Mouse (Mus musculus): ENCODE results near the gene Gm32742.
A peak's percentile ranks its signal among the peaks of the same experiment; 100 is the strongest.

Gm32742 gene

DNA sequence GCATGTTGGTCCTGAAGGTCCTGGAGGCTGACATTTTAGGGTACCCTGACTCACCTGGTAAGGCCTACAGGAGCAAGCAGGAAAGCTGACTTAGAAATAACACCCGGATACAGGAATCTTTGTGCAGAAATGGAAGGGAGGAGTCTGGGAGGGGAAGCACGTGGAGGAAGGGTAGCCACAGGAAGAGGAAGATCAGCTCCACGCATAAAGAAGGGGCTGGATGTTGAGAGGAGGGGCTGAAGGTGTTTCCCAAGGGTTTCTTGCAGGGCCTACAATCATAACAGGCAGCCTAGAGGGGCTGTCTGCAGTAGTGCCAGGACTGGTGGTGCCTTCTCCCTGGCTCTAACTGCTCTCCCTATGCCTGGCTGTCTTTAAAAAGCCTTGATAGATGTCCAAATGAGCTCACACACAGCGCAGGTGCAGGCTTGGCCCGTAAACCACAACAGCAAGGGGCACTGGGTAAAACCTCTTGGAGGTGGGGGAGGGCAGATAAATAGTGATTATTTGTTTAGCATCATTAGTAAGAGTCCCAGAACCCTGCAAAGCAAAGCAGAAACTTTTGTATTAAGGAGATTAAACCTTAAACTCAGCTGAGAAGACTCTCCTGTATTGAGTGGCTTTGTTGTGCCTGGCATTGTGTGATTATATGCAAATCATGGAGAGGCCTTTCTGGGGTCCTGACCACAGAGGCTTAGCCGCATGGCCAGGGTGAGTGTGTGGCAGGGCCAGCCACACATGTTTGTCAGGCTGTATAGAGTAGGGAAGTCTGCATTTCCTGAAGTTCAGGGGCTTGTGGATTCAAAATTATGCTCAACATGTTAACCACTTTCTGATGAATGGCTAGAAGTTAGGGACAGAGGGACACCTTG lies at the start of gene Gm32742:
TSS of gene Gm32742 (minus strand) at position 206 of the 869 bp plus-strand sequence.
- no peak for DNase-seq (ENCODE audit: low read depth)

DNA sequence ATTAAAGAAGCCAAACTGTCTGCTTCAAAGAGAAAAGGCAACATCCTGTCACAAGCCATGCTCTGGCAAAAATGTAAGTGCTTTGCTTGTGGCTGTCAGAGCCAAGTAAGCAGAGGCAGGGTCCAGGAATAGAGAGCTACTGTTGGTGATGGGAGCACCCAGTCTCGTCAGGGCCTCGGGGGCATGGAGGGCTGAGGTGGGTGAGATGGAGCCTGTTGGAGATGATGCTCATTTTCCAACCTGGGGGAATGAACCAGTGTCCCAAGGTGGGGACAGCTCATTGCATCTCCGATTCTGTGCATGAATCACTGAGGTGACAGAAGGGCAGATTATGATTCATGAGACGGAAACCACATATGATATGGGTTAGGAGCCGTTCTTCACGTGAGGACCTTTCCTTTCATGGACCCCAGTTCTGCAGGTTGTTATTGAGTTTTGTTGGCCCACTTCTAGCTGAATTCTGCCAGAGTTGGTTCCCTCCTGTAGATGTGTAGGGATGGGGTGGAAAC lies 48.5 kb upstream of the Gm32742 start:
- peak; percentile 7 for DNase-seq (ENCODE audit: low read depth)

GRCm38 (mm10) chr9:51213023-51213728 lies 47.9 kb upstream of the Gm32742 start, which contains the start of gene Pou2af1:
TSS of gene Pou2af1 (plus strand) at chr9:51213708.
- peak; percentile 7 for DNase-seq (ENCODE audit: low read depth)

DNA sequence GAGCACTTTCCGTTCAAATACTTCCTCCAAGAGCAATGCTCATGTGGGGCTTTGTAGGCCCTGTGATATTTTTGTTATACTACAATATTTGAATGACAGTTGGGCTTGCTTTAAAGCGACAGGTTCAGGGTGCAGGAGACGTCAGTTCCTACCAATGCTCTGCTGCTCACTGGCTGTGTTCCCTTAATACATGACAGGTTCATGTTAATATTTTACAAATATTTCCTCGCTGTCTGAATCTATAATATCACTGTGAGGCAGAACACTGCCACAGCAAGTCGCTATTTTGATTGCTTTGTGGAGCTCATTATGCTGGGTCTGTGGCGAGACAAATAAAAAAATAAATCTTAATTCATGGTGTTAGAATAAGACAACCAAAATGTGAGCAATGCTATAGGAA lies 45.9 kb upstream of the Gm32742 start:
- no peak for DNase-seq (ENCODE audit: low read depth)

DNA sequence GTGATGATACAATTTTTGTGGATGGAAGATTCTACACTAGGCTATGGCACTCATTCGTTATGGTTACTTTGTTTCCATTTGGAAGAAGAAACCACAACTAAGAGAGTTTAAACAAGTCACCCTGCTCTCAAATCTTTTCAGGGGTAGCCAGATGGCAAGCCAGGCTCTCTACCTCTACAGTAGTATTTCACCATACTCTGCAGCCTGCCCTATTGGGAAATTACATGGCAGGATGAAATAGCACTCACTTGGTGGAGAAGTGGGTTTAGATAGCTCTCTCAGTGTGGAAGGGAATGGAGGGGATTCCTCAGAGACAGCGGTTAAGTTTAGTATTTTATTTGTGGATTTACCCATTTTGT lies 43.6 kb upstream of the Gm32742 start:
- no peak for DNase-seq (ENCODE audit: low read depth)

DNA sequence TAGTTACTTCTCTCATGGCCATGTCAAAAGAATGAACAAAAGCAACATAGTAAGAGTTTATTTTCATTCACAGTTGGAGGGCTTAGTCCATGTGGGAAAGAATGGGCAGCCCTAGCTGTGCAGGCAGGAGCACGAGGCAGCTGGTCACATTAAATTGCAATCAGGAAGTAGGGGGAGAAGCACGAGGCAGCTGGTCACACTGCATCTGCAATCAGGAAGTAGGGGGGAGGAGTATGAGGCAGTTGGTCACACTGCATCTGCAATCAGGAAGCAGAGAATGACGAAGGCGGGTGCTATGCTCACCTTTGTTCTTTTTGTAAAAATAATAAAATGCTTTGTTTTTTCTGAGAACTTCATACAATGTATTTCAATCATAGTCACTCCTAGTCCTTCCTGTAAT lies 29.5 kb upstream of the Gm32742 start:
- no peak for DNase-seq (ENCODE audit: low read depth)

DNA sequence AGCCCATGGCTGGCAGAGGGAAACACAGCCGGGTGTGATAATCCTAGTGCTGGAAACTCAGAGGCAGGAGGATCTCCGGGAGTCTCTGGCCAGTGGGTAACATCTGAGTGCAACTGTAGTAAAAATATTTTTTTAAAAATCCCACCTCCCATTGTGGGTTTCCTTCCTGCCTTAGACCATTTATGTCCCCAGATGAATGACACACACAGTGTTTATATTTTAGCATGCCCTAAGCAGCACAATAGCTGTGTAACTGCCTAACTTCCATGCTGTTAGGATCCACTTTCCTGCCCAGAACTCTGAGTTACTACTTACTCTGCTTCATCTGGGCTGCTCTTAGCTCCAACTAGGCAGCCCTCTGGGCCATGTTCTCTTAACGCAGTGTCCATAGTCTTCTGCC lies 25.3 kb upstream of the Gm32742 start:
- no peak for DNase-seq (ENCODE audit: low read depth)

DNA sequence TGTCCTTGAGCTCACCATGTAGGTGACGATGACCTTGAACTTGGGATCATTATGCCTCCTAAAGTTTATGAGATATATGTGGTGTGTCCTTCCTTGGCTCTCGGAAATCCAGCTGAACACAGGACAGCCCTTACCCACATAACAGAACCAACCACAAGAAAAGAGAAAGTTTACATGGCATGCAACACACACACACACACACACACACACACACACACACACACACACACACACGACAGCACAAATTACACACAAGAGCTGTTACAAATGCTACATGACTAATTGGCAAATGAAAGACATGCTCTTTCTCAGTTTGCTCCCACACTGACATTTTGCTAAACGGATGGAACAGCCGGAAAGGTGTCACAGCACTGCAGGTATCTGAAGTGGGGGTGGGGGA lies 20.6 kb upstream of the Gm32742 start:
- DNase-seq (ENCODE audit: low read depth): no peak

- DNase-seq (ENCODE audit: low read depth): no peak
Observed at GRCm38 (mm10) chr9:51185386-51185785, 20.1 kb upstream of the Gm32742 start.

GRCm38 (mm10) chr9:51182716-51183710 lies 17.7 kb upstream of the Gm32742 start:
- no peak for DNase-seq (ENCODE audit: low read depth)

DNA sequence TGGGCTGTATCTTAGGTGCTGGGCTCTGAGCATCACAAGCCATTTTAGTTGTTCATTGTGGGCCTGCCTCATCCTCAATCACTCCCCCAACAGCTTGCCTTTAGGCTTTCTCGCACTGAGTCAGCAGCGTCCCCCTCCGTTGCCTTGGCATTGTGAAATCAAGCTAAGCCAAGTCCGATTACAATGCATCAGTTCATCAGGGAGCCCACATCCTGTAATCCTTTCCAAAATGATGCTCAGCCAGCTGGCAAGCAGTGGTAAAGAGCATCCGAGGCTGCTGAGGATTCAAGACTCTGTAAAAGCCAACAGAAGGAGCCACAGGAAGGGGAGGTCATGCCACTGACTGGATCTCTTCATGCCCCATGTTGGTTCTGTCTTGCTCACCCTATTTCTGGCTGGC lies 15.3 kb upstream of the Gm32742 start:
- no peak for DNase-seq (ENCODE audit: low read depth)

DNA sequence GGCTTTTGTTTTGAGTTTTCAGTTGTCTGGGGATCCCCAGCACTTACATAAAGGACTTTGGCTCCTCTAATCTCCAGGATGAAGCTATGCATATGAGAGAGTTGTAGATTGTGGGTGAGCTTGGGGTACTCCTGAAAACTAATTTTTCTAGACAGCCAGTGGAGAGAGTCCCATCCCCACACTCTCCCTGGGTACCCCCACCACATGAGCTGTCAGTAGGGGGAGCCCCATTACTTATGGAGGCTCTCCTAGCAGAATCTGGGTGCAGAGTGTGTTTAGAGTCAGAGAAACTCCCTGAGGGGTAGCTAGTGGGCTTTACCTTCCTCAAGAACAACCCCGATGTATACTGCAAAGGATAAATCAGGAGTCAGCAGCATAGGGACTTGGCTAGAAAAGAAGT lies 13.0 kb upstream of the Gm32742 start:
- no peak for DNase-seq (ENCODE audit: low read depth)

- DNase-seq (ENCODE audit: low read depth): no peak
Observed at GRCm38 (mm10) chr9:51175722-51176121, 10.4 kb upstream of the Gm32742 start.

DNA sequence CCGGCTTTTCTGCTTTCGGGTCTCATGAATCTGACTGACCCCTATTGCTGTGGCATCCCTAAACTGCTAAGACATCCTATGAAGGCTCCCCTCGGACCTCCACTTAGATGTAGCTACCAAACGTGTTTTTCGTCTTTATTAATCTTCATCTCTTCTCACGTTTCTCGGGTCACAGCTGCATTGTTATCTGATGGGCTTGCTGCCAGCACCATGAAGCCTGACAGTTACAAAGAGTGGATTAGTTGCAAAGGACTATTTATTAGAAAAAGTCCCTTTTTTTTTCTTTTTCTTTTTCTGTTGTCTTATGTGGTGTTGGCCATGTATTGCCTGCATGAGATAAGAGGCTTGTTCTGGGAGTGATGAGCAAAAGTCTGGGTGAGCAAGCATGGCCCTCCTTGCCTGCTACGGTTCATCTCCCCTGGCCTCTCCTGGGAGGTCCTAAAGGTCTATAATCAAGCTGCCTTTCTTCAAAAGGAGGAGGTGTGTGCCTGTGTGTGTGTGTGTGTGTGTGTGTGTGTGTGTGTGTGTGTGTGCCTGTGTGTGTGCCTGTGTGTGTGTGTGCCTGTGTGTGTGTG lies 9.7 kb upstream of the Gm32742 start:
- DNase-seq (ENCODE audit: low read depth): no peak

DNA sequence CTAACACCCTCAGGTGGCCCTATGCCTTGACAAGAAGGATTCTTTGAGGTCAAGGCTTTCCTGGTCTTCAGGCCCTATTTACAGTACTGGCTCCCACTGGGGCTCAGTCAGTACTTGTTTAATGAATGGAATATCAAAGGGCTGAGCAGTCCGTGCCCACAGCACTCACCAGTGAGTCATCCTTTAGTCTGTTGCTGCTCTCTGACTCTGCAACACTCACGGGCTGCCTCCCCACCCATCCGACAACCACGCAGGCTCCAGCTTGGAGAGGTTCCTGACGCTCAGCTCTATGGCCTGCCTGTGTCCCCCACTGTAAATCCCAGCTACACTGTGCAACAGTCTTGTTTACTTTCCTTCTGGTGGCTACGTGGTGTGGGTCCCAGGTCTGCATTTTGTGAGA lies 5.0 kb upstream of the Gm32742 start:
- DNase-seq (ENCODE audit: low read depth): no peak

GRCm38 (mm10) chr9:51169133-51169532 lies 3.8 kb upstream of the Gm32742 start:
- no peak for DNase-seq (ENCODE audit: low read depth)

- DNase-seq (ENCODE audit: low read depth): no peak
Observed at GRCm38 (mm10) chr9:51168698-51169097, 3.4 kb upstream of the Gm32742 start.

DNA sequence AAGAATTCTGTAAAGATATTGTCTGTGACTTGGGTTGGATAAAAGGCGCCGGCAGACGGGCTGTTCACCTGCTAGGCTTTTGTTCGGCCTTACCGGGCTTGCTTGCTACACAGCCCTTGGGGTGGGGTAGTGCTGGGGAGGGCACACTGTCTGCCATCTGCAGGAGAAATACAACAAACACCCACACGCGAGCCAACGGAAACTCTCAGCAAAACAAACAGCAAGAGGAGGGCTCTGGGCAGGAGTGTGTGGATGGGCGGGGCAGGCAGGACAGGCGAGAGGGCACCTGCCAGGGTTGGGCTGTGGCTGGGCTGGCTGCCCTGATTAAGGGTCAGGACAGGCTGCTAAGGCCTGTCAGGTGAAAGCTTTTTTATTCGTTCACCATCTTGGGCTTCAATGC lies 2.6 kb upstream of the Gm32742 start:
- no peak for DNase-seq (ENCODE audit: low read depth)

- no peak for DNase-seq (ENCODE audit: low read depth)
Observed at GRCm38 (mm10) chr9:51163989-51164388, 1.3 kb downstream of the Gm32742 start.

DNA sequence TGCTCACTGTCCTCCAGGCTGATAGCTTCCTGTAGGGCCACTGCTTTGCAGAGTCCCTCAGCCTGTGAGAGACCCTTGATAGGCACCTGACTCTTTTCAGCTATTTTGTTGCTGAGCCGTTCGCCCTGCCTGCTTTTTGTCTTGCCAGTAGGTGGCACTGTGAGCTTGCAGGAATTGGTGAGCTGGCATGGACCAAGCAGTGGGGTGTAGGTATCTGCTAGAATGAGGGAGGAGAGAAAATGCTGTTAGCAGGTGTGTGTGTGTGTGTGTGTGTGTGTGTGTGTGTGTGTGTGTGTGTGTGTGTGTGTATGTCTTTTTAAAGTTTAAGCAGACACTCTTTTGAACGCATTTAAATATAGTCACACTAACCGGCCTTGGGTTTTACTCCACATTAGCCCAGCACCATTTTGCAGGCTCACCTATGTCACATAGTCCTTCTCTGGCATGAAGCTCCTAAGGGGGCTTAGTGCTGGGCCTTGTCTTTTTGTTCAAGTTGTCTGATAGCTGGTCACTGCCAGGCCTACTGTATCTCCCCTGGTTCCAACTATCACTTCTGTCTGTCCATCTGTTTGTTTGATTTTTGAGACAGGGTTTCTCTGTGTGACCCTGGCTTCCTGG lies 3.4 kb downstream of the Gm32742 start:
- DNase-seq (ENCODE audit: low read depth): peak; percentile 72

DNA sequence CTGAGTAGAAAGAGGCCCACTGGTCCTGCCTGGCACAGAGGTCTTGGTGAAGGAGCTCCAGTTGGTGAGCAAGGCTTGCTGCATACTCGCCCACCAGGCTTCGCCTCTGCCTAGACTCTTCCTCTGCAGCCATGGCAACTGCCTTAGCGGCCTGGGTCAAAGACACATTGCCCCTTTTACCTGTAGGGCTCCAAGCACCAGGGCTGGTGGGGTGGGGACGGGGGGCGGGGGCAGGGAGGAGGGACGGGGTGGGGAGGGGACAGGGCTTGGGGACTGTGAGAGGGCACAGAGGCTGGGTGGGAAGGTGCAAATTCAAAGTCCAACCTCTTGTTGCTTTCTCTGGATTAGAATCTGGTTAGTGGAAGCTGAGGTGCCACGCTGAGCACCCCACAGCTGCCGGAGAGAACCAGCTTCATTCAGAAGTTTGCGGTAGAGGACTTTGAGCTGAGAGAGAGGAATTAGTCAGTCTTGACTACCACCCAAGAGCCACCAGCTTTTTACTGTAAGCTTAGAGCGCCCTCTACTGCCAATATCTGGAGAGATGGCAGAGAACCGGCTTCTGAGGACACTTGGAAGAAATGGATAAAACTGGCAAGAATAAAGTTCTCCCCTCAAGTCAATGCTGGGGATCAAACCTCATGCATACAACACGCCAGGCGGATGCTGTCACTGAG lies 13.1 kb downstream of the Gm32742 start:
- peak; percentile 76 for DNase-seq (ENCODE audit: low read depth)

Measured in c-Kit-positive CD71-negative TER-119-negative erythroid progenitor cells, embryonic 14.5 days (primary cell).